Mouse (Mus musculus) thymus, postnatal 4 days (tissue): ENCODE measurements around the gene Tcf25.

Experiments
- DNase-seq: peaks from one replicate; pipeline ENCODE4 v3.0.0; 2021

The Tcf25 gene

DNA sequence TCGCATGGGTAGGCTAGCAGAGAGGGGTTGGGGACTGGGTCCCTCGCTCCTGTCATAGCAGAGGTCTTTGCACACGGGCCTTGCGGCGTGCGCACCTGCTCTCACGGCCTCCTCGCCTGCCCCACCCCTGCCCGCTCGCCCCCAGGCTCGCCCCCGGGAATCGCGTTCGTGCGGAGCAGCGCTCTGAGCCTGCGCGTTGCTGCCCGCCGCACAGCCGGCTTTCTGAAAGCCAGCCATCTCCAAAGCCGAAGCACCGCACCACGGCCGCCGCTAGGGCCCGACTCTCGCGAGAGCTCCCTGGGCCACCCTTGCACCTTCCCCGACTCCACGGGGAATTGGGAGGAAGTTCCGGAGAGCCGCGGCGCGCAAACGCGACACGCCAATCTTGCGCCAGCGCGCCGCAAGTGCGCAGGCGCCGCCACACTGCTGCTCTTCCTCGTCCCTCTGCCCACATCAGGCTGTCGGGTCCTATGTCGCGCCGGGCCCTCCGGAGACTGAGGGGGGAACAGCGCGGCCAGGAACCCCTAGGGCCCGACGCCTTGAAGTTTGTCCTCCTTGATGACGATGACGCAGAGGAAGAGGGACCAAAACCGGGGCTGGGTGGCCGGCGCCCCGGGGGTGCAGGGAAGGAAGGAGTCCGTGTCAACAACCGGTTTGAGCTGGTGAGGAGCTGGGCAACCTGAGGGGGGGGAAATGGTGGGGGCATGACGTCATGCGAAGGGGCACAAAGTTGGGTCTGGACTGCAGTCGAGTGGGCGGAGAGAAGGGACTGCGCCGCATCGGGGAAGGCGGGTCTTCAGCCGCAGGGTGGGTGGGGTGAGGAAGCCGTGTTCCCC lies at the start of gene Tcf25:
TSS of gene Tcf25 (plus strand) at position 351 of the 836 bp plus-strand sequence.
- peak; percentile 96 for DNase-seq

DNA sequence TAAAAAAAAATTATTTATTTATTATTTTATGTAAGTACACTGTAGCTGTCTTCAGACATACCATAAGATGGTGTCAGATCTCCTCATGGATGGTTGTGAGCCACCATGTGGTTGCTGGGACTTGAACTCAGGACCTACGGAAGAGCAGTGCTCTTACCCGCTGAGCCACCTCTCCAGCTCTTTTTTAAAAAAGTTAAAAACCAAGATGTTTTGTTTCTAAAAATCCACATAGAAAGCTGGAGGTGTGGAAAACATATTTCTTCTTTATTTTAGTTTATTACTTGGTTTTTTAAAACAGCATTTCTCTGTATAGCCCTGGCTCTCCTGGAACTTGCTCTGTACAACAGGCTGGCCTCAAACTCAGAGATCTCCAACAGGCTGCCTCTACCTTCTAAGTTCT lies 45.0 kb upstream of the Tcf25 start:
- DNase-seq, result no peak

DNA sequence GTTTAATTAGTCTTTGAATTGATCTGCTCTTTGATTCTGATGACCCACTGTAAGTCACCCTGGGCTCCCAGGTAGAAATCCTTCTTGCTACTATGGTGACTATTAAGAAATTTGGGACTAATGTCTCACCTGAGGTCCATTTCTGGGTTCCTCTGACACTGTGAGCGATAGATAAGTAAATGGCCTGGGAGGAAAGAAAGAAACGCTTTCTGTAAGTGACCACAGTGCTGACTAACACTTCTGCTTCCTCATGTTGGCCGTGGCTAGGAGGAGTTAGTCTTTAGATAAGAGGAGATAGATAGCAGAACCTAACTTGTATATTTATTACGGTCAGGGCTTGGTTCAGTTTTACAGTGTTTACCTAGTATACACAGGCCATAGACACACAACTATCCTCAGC lies 44.2 kb upstream of the Tcf25 start:
- no peak for DNase-seq

DNA sequence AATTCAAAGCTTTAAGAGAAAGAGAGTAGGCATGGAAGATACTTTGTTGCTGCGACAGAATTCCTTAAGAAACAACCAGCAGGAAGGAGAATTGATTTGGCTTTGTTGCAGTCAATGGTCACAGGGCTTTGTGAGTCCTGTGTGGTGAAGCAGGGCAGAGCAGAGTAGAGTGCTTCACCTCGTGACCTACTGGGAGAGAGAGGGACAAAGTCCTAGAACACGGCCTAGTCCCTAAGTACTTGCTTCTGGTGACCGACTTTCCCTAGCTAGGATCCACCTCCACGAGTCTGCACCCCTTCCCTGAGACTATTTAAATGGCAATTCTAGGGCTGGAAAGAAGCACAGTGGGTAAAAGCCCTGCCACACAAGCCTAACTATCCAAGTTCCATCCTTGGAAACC lies 43.6 kb upstream of the Tcf25 start:
- no peak for DNase-seq

DNA sequence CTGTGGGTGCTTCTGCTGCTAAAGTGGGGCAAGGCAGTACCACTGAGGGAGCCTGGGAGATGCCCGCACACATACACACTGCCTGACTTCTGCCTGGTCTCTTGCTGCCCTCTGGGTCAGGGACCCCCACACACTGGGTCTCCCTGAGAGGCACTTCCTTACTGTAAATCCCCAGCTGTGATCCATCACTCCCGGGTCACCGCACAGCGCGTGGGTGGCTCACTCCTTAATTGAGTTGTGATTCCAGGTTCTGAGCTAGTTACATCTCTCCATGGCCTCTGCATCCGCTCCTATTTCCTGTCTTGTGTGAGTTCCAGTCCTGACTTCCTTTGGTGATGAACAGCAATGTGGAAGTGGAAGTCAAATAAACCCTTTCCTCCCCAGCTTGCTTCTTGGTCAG lies 42.9 kb upstream of the Tcf25 start:
- DNase-seq, result no peak

DNA sequence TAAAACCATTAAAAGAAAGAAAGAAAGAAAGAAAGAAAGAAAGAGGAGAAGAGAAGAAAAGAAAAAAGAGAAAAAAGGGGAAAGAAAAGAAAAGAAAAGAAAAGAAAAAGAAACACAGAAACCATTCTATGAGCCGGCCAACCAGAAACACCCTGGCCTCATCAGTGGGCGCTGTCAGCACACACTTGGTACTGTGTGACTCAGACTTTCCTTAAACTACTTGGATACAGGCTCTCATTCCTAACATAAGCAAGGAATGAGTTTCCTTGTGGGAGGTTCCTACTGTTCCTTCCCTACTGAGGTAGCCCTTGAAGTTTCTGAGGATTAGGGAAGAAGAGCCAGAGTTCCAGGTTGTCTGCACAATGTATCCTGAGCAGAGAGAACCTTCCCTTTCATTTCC lies 42.3 kb upstream of the Tcf25 start:
- no peak for DNase-seq

DNA sequence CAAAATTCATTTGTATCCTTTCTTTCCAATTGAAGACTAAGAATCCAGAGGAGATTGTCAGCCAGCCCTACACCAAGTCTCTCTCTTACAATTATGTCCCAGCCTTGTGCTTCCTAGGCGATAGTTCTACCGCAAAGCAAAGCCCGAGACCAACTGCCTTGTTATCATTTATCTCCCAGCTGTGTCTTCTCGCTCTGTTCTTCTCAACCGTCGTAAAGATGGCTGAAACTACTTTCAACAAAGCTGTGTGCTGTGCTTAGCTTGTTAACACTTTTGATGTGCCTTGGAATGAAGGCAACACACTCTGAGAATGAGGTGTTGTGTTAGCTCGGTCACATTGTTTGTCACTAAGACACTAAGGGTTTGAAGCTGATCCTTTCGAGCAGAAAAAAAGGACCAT lies 41.7 kb upstream of the Tcf25 start:
- DNase-seq, result no peak

DNA sequence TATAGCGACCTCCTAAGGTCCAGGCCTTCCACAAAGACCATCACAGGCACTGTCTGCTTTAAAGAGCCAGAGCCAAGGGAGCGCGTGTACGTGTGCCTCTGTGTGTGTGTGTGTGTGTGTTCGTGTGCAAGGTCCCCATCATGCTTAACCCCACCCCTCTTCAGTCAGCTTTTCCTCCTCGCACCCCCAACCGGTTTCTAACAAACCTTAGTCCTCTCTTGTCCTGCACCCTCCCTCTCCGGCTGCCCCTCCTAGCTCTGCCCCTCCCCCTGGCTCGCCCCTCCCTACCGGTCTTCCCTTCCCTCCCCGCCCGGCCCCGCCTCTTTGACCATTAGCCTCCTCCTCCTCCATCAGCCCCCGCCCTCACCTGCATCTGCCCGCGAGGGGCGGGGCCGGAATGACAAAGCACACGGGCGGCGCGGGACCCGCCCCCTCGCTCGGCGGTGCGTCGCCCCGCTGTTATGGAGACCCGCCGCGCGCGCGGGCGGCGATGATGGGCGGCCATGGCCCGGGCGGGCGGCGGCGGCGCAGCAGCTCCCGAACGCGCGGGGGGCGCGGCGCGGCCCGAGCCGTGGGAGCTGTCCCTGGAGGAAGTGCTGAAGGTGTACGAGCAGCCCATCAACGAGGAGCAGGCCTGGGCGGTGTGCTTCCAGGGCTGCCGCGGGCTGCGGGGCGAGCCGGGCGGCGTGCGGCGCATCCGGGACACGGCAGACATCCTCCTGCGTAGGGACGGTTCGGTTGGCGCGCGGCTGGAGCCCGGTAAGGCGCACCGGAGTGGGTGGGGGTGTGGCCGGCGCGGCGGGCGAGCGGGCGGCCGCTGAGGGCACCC lies 41.1 kb upstream of the Tcf25 start, which contains the start of gene Spire2:
TSS of gene Spire2 (plus strand) at position 452 of the 829 bp plus-strand sequence.
- DNase-seq, result peak; percentile 92

DNA sequence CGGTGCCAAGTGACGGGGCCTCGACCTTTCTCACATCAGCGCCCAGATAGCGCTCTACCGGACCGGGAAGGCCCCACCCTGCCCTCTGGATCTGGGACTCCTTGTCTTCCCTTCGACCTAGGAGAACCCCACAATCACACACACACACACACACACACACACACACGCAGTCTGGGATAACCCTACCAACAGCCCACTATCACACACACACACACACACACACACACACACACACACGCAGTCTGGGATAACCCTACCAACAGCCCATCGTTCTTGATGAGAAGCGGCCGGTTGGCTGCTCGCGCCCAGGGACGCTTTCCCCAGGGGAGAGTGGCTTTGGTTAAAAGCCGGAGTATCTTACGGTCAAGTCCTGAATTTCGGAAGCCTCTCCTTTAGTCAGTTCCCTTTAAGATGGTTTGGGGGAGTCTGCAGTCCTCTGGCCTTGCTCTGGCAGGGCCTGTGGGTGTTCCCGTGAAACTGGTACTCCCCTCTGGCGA lies 40.4 kb upstream of the Tcf25 start:
- DNase-seq, result no peak

DNA sequence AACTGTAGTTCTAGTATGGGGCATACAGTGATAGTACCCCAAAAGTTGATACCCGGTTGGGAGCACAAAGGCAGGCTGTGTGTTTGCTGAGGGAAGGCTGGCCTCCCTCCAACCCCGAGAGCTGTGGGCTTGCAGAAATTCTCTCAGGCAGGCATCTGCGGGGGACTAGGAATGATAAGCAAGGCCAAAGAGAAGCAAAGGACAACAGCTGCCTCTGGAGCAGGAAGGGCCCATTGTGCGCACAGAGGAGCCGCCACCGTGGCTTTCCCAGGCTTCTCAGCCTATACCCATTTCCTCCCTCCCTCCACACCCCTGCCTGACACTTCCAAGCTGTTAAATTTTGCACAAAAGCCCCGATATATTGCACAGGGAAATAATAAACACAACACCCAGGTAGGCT lies 39.7 kb upstream of the Tcf25 start:
- no peak for DNase-seq

DNA sequence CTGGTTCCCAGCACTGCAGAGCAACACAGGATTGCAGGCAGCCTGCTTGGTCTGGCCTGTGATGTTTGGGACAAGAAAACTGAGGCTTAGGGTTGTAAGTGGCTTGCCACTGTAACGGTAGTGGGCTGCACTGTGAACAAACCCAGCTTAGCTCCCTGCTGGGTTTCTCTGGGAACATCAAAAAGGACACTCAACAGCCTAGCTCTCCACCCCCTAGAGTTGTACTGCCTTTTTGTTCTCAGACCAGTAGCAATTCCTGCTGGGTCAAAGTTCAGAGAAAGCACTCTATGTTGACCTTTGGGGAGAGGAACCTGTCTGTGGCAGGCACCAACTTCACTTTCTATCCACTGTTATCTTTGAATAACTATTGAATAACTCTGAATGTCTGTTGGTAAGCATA lies 39.1 kb upstream of the Tcf25 start:
- no peak for DNase-seq

DNA sequence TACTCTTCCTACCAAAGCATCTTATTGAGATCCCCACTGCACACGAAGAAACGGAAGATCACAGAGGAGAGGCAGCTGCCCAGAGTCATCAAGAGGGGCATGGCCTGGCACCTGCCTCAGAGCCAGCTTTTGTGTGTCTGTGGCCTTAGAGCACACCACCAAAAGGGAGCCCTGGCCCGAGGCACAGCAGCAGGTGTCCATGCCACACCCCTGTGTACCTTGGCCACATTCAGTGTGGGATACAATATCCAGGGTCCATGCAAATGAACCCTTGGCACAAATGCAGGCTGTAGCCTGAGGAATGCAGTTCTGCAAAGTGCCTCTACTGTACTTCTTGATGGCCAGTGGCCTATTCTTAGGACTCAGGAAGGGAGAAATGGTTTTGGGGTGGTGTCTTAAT lies 36.1 kb upstream of the Tcf25 start:
- no peak for DNase-seq

DNA sequence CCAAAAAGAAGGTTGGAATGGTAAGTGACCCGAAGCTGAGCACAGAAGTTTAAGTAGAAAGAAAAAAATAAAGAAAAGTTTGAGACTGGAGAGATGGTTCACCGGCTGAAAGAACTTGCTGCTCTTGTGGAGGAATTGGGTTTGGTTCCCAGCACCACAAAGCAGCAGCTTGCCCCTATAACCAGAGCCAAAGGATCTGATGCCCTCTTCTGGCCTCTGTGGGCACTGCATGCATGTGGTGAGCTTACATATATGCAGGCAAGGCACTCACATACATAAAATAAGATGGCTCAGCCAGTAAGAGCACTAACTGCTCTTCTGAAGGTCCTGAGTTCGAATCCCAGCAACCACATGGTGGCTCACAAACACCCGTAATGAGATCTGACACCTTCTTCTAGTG lies 33.5 kb upstream of the Tcf25 start:
- DNase-seq, result peak; percentile 41

DNA sequence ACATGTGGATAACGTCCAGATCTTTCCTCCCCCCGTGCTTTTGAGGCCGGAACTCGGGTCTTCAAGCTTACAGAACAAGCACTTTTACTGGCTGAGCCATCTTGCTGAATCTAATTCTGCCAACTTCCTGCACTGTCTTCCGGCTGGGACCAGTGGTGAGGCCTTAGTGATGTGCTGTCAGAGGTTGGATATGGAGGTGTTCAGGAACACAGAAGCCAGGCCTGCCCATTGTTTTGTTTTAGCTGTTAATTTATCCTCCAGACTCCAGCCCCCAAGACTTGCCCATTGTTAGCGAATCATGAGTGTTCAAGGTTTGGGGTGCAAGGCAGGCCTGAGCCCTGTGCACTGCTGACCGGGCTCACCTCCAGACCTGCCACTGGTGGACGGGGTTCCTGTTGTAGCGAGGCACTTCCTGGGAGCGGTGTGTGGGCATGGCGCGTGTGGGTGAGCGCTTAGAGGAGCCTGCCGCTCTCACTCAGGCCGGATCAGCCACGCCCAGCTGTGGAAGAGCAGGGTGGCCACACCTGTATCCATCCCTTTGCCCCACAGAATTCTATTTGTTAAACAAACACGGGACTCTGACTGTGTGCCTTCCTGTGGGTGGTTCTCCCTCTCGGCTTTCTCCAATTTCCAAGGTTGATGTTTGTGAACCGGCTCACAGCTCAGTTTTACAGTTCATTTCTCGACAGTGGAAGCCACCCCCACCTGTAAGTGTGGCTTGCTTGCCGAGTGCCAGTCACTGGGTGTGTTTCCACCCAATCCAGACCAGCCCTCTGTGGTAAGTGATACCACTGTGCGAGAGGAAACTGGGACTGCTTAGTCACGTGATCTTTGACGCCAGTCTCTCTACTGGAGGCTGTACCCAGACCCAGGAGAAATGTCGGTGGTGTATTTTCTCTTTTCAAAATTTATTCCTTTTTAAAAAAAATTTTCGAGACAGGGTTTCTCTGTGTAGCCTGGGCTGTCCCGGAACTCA lies 32.2 kb upstream of the Tcf25 start:
- no peak for DNase-seq

DNA sequence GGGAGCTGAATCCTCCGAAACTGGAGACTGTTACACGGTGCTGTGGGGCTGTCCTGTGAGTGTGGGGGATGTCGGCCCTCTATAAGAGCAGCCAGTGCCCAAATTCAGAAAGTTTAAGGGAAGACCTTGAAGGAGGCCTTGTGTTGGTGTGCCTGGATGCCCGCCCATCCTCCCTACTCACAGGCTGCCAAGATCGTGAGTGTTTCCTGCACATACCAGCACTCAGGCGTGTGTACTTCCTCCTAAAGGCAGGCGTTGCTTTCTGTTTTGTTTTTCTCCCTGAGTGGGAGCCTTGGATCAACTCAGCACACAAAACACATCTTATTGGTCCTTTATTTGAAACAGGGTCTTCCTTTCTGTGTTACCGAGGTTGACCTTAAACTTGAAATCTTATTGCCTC lies 31.3 kb upstream of the Tcf25 start:
- no peak for DNase-seq

DNA sequence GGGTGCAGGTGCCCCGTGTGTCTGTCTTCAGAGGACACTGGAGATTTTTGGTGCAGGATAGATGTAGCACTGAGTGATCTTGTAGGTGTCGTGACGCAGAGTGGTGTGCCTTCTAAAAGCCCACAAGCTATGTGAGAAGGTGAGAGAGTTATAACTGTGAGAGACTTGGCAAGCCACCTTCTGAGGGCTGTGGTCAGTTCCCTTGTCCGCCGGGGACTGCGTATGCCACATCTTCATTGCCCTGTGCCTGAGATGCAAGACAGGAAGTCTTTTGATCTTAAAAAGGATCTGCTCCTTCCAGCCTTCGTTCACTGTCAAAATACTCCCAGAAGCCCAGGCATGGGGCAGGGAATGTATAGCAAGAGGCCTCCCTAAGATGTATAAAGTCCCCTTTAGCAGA lies 30.6 kb upstream of the Tcf25 start:
- DNase-seq, result no peak

DNA sequence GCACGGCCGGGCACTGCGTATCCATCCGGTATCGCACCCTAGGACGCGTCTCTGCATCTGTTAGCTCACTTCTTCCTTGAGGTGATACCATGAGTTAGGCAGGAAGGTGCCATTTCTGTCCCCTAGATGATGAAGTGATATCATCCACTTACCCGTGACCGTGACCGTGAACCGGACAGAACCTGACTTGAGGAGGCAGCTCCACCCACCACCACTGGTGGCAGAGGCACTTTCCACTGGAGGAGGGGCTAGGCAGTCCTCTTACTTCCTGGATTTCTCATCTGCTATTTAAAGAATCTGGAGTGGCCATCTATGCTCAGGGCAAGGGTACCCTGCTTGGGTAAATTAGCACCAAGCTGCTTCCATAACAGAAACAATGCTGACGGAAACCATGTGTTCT lies 30.1 kb upstream of the Tcf25 start:
- no peak for DNase-seq

DNA sequence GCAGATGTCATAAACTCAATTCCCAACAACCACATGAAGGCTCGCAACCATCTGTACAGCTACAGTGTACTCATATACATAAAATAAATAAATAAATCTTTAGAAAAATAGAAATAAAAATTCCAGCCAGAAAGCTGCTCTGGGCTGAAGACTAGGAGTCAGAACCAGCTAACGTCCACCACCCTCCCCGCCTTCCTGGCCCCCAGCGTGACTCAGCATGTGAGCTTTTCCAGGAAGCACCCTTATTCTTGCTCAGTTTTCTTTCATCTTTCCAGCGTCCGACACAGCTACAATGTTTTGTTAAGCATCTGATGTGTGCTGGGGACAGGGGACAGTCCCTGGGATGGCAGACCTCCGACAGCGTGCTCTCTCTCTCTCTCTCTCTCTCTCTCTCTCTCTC lies 28.4 kb upstream of the Tcf25 start:
- DNase-seq, result no peak

DNA sequence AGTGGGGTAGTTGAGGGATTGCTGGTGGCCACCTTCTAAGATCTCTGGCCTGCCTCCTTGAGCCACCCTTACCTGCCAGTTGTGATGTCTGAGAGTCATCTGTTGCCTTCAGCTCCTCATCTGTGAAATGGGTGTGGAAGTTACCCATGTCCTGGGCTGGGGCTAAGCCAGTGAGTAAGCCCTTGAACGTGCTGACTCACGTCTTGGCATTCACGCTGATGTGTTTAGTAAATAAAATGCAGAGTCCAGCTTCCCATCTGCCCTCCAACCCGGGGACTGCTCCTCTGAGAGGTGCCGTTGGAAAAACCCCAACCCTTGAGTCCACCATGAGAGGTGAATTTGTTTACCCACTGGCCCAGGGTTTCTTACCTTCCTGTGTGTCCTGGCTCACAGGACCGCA lies 27.7 kb upstream of the Tcf25 start:
- DNase-seq, result no peak

DNA sequence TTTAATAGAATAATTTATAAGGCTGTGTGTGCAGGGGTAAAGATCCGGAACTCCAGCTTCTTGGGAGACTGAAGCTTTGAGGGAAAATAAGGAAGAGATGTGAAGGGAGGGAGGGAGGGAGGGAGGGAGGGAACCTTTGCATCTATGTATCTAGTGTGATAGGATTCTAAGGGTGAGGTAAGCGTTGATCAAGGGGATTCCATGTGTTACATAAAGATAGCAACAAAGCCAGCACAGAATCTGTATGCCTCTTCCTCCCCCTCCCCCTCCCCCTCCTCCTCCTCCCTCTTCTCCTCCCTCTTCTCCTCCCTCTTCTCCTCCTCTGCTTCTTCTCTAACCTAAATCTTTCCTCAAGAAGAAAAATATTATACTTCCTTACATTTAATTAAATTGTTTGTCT lies 26.3 kb upstream of the Tcf25 start:
- no peak for DNase-seq

DNA sequence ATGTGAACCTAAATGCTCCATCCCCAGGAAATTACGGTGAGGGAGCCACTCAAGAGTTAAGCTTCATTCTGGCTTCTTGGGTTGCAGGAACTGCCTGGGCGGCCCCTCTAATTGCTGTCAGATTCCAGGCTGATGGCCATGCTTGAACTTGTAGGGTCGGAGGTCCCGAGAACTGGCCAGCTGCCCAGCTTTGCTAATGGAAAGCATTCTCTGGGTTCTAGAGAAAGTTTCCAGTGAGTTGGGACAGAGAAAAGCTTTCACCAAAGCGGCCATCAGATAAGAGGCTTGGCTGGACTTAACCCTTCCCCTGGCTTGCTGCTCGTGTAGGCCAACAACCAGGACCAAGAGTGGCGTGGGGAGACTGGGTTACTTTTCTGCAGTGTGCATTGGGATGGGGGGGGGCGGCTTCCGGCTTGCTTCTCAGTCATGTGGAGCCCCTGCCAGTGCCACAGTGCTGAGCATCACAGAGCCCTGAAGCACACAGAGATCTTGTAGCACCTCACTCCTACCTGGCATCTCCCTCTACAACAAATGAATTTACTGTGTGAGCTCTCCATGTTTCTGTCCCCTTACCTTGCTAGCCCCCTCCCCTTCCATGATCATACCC lies 25.2 kb upstream of the Tcf25 start:
- no peak for DNase-seq

DNA sequence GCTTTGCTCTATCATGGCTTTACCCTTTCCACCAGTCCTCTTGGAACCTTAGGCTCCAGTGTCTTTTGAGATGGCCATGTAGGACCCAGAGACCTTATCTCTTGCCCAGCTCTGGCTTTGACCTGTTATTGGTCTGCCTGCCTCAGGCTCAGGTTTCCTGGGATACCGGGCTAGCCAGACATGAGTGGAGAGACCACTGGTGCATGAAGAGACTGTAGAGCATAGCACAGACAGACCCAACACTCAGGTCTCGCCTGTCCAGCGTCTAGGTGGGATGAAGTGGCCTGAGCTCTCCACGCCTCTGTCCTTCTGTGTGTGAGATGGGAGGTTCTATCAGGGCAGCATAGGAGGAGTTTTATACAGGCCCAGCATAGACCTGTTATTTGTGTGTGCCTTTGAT lies 24.5 kb upstream of the Tcf25 start:
- DNase-seq, result no peak
